In genomic region chr3:154596934-154597554, GRCm38 (mm10) we compare ENCODE assay signal across 8 mouse cellular contexts. TPM values are rescaled to one million over a fixed set of nuclear protein-coding genes. Genes with fewer than 3 reads are reported as not detected.
DNase-seq lines count a peak whose midpoint lies in the region; ATAC-seq lines count a peak whose summit lies in the region.

Gene Tyw3, minus strand, starts transcription at chr3:154597104.

- peak within 1 kb of the TSS; percentile 79 to 97 for H3K4me3 ChIP-seq in heart, embryonic 14.5 days (ENCODE audit: control insufficient read depth in 1 of 2, insufficient read depth in 1 of 2, low read depth in 1 of 2, low read length in 2 of 2)
- H3K4me3 ChIP-seq in liver, embryonic 13.5 days (replicated peaks), result peak within 1 kb of the TSS; percentile 84
- peak within 1 kb of the TSS; percentile 84 for H3K4me3 ChIP-seq in stomach, embryonic 16.5 days (replicated peaks; ENCODE audit: low read length)

- peak within 1 kb of the TSS; percentile 85 for H3K4me2 ChIP-seq in heart, embryonic 14.5 days (ENCODE audit: low read length)
- peak within 1 kb of the TSS; percentile 78 for H3K4me2 ChIP-seq in liver, embryonic 13.5 days
- peak within 1 kb of the TSS; percentile 79 for H3K4me2 ChIP-seq in stomach, embryonic 16.5 days (ENCODE audit: low read depth, low read length)

- ATAC-seq in CD4-positive, CD25-positive, alpha-beta regulatory T cell, adult 4 months, result peak; percentile 84
- peak; percentile 96 for ATAC-seq in heart, embryonic 14.5 days (ENCODE audit: insufficient number of reproducible peaks, insufficient read depth, low FRiP score, low read depth)
- peak; percentile 94 for ATAC-seq in liver, embryonic 13.5 days (ENCODE audit: low read depth)
- peak; percentile 97 for ATAC-seq in stomach, embryonic 16.5 days (ENCODE audit: insufficient read depth, low FRiP score)

- H3K9me3 ChIP-seq in heart, embryonic 14.5 days (ENCODE audit: control insufficient read depth, low read length), result no peaks in the 10 kb centered on the region
- H3K9me3 ChIP-seq in liver, embryonic 13.5 days (replicated peaks), result no peaks in the 10 kb centered on the region
- H3K9me3 ChIP-seq in stomach, embryonic 16.5 days (replicated peaks; ENCODE audit: control insufficient read depth, low read length), result no peaks in the 10 kb centered on the region

- H3K27me3 ChIP-seq in heart, embryonic 14.5 days (ENCODE audit: control insufficient read depth, insufficient read depth, low read length), result no peaks in the 10 kb centered on the region
- H3K27me3 ChIP-seq in liver, embryonic 13.5 days, result no peaks in the 10 kb centered on the region
- H3K27me3 ChIP-seq in stomach, embryonic 16.5 days (ENCODE audit: control insufficient read depth, insufficient read depth, low read length), result no peaks in the 10 kb centered on the region

- H3K27ac ChIP-seq in heart, embryonic 14.5 days (replicated peaks in 1 of 2; ENCODE audit: control insufficient read depth in 1 of 2, insufficient read depth in 1 of 2, low read depth in 2 of 2, low read length in 2 of 2), result peak within 1 kb of the TSS; percentile 95 to 98
- H3K27ac ChIP-seq in liver, embryonic 13.5 days, result peak within 1 kb of the TSS; percentile 80
- H3K27ac ChIP-seq in stomach, embryonic 16.5 days (ENCODE audit: low read length), result peak within 1 kb of the TSS; percentile 96

- H3K36me3 ChIP-seq in heart, embryonic 14.5 days (ENCODE audit: control insufficient read depth, insufficient read depth, low read length), result peaks cover 26% of the 10 kb centered on the region
- H3K36me3 ChIP-seq in liver, embryonic 13.5 days, result peaks cover 18% of the 10 kb centered on the region
- H3K36me3 ChIP-seq in stomach, embryonic 16.5 days (ENCODE audit: control insufficient read depth, insufficient read depth, low read length), result no peaks in the 10 kb centered on the region

- H3K4me1 ChIP-seq in heart, embryonic 14.5 days (ENCODE audit: control insufficient read depth in 2 of 2, insufficient read depth in 2 of 2, low read length in 2 of 2), result peaks cover 6 to 11% of the 10 kb centered on the region in 2 experiments
- peaks cover 9% of the 10 kb centered on the region for H3K4me1 ChIP-seq in liver, embryonic 13.5 days (replicated peaks)
- H3K4me1 ChIP-seq in stomach, embryonic 16.5 days (ENCODE audit: control insufficient read depth, insufficient read depth, low read length), result peaks cover 3% of the 10 kb centered on the region

- peak; percentile 74 for DNase-seq in c-Kit-negative CD71-positive TER-119-positive erythroid progenitor cells, embryonic 14.5 days (ENCODE audit: low read depth, low spot score)
- DNase-seq in fibroblast of lung, adult 2 months (ENCODE audit: low read depth), result peak; percentile 85
- peak; percentile 97 for DNase-seq in kidney, postnatal 14 days
- peak; percentile 86 for DNase-seq in liver, embryonic 13.5 days
- peak; percentile 97 for DNase-seq in neural tube, embryonic 10.5 days (ENCODE audit: extremely low spot score, low spot score)

- under 1% methylated on average over 38 of the region's 38 CpGs for WGBS in heart, embryonic 14.5 days
- WGBS in liver, embryonic 13.5 days (ENCODE audit: insufficient replicate concordance), result under 1% methylated on average over 38 of the region's 38 CpGs
- WGBS in stomach, embryonic 16.5 days, result under 1% methylated on average over 38 of the region's 38 CpGs

- H3K9ac ChIP-seq in heart, embryonic 14.5 days (ENCODE audit: low read length), result peak within 1 kb of the TSS; percentile 93
- peak within 1 kb of the TSS; percentile 79 for H3K9ac ChIP-seq in liver, embryonic 13.5 days
- H3K9ac ChIP-seq in stomach, embryonic 16.5 days (ENCODE audit: low read length), result peak within 1 kb of the TSS; percentile 90

RNA-seq across cellular contexts. Expression of gene Tyw3, which starts in this region (rescaled TPM):
- 1 to 10 TPM; 5.2 to 9.1 TPM for polyA plus RNA-seq in CD4-positive, CD25-positive, alpha-beta regulatory T cell, adult 4 months (2017; shearing (Covaris generic))
- 11.9 and 12.6 TPM in 2 replicates for polyA plus RNA-seq in heart, embryonic 14.5 days (2014; fragmentation: Nextera tagmentation; extraction: Ambion mirVana)
- 3.8 and 4.2 TPM in 2 replicates for polyA plus RNA-seq in liver, embryonic 13.5 days (2015; fragmentation: Nextera tagmentation; extraction: Ambion mirVana)
- polyA plus RNA-seq in stomach, embryonic 16.5 days (2015; fragmentation: Nextera tagmentation; extraction: Ambion mirVana), result 9.4 and 11.4 TPM in 2 replicates

Comparison
In these comparisons a context has a peak if more than half of its experiments do, and no peak if none do; other contexts are left out.
1. Peak in every context shown above with its lines: DNase-seq, ATAC-seq, H3K4me3 ChIP-seq and H3K27ac ChIP-seq.